Mouse (Mus musculus): ENCODE results near the gene Btbd1.

Btbd1 gene

GRCm38 (mm10) chr7:81775325-81775724 lies 53.9 kb downstream of the Btbd1 start:
- no peak for DNase-seq

GRCm38 (mm10) chr7:81772786-81773539 lies 56.3 kb downstream of the Btbd1 start:
- no peak for DNase-seq

GRCm38 (mm10) chr7:81763110-81763845 lies 66.0 kb downstream of the Btbd1 start:
- DNase-seq = no peak

- DNase-seq = peak; percentile 86 to 90
Observed at GRCm38 (mm10) chr7:81762180-81763109, 66.8 kb downstream of the Btbd1 start, which contains the start of gene Ramac. Ramac (plus strand) TSS chr7:81762925.

- DNase-seq = no peak
Observed at GRCm38 (mm10) chr7:81747956-81748355, 81.3 kb downstream of the Btbd1 start.

GRCm38 (mm10) chr7:81744145-81744544 lies 85.1 kb downstream of the Btbd1 start:
- peak in 1 of 2 experiments; percentile 12 for DNase-seq

Data from kidney, adult 8-10 months (tissue).